Mouse (Mus musculus): Measurements from ENCODE around the gene Zfp354c.

DNA sequence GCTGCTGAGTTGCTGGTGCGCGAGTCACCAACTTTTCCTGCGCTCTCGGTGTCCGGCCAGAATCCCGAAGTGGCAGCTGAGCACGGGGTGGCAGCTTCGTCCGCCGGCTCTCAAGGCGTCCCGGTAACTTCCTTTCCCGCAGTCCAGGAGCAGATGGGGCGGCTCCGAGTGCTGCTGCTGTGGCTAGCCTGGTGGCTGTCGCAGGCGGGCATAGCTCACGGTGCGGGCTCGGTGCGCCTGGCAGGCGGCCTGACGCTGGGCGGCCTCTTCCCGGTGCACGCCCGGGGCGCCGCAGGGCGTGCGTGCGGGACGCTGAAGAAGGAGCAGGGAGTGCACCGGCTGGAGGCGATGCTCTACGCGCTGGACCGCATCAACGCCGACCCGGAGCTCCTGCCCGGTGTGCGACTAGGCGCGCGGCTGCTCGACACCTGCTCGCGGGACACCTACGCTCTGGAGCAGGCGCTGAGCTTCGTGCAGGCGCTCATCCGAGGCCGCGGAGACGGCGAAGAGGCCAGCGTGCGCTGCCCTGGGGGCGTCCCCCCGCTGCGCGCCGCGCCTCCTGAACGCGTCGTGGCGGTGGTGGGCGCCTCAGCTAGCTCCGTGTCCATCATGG, 23.6 kb upstream of the Zfp354c start:
- TF ChIP-seq POLR2A (IDR thresholded peaks at IDR 0.05; ENCODE audit: extremely low read depth, insufficient read depth, low read length): no peak
- TF ChIP-seq CTCF (IDR thresholded peaks at IDR 0.05; ENCODE audit: low read depth, low read length): no peak

All from liver, adult 2 months (tissue).